Mouse (Mus musculus): ENCODE measurements around the gene Rufy1.

- no peak for TF ChIP-seq POLR2A (IDR thresholded peaks at IDR 0.05; ENCODE audit: insufficient read length, low read depth)
- no peak for TF ChIP-seq MYOD1 (IDR thresholded peaks at IDR 0.05; ENCODE audit: control insufficient read depth in 1 of 3, insufficient read length in 2 of 3, low read depth in 2 of 3)
Measured at GRCm38 (mm10) chr11:50364548-50364947, 66.4 kb downstream of the Rufy1 start.

Measured in myocyte (in vitro differentiated cells).